Mouse (Mus musculus) cortical plate, adult 2 months (tissue): ENCODE results near the gene Cadm1. TPM values are rescaled to one million over a fixed set of nuclear protein-coding genes. Genes with fewer than 3 reads are reported as not detected.

Source experiments
- H3K27ac ChIP-seq: fragments of 200-500 bp; 2 replicates; pipeline ENCODE4 v1.5.1; 2012; ENCODE audit warnings: low read length, control low read depth, inconsistent platforms; ENCODE audit not compliant: insufficient read depth
- H3K4me1 ChIP-seq: fragments of 200-500 bp; 2 replicates; pipeline ENCODE4 v1.6.1; 2011; ENCODE audit warnings: low read length; ENCODE audit not compliant: control insufficient read depth, insufficient read depth
- H3K4me3 ChIP-seq: fragments of 200-500 bp; 2 replicates; pipeline ENCODE4 v1.5.1; 2011; ENCODE audit warnings: mild to moderate bottlenecking, low read length, control low read depth; ENCODE audit not compliant: insufficient read depth
- CTCF ChIP-seq: fragments of 200-500 bp; IDR thresholded peaks from 2 replicates; pipeline ENCODE4 v1.5.1; 2011; ENCODE audit warnings: mild to moderate bottlenecking, control low read depth, low read length; ENCODE audit not compliant: insufficient read depth; ENCODE audit errors: extremely low read depth
- POLR2A ChIP-seq: fragments of 200-500 bp; IDR thresholded peaks from 2 replicates; pipeline ENCODE4 v1.6.1; 2011; ENCODE audit warnings: mild to moderate bottlenecking, low read length, control low read depth; ENCODE audit not compliant: insufficient read depth; ENCODE audit errors: extremely low read depth
- polyA plus RNA-seq: library from polyadenylated mRNA; depleted of rRNA; stranded (reverse); fragments of >200 nt; gene quantifications from 2 replicates; pipeline ENCODE4 v1.2.3, GENCODE M21; 2012

Cadm1 gene
- polyA plus RNA-seq, 1 experiment: 104 TPM

- H3K4me1 ChIP-seq: peaks cover 11% of the 10 kb centered on the region
- H3K27ac ChIP-seq: no peak overlapping the region
- no peak for TF ChIP-seq CTCF
- H3K4me3 ChIP-seq: no peak overlapping the region
Measured at GRCm38 (mm10) chr9:47548402-47548801, 18.4 kb downstream of the Cadm1 start.

- H3K4me1 ChIP-seq: peaks cover 11% of the 10 kb centered on the region
- TF ChIP-seq CTCF (no peak), POLR2A (no peak)
- H3K4me3 ChIP-seq: no peak overlapping the region
- no peak overlapping the region for H3K27ac ChIP-seq
Measured at GRCm38 (mm10) chr9:47548916-47549315, 18.9 kb downstream of the Cadm1 start.

- no peak overlapping the region for H3K4me3 ChIP-seq
- H3K27ac ChIP-seq: no peak overlapping the region
- TF ChIP-seq POLR2A (no peak), CTCF (no peak)
- H3K4me1 ChIP-seq: peaks cover 6% of the 10 kb centered on the region
Measured at GRCm38 (mm10) chr9:47552960-47553575, 23.1 kb downstream of the Cadm1 start.

- H3K4me3 ChIP-seq: no peak overlapping the region
- peaks cover 9% of the 10 kb centered on the region for H3K4me1 ChIP-seq
- H3K27ac ChIP-seq: no peak overlapping the region
- no peak for TF ChIP-seq POLR2A
- TF ChIP-seq CTCF: no peak
Measured at GRCm38 (mm10) chr9:47560726-47561125, 30.8 kb downstream of the Cadm1 start.

- H3K27ac ChIP-seq: no peak overlapping the region
- peaks cover 9% of the 10 kb centered on the region for H3K4me1 ChIP-seq
- no peak for TF ChIP-seq CTCF
- TF ChIP-seq POLR2A: no peak
- no peak overlapping the region for H3K4me3 ChIP-seq
Measured at GRCm38 (mm10) chr9:47561596-47561995, 31.6 kb downstream of the Cadm1 start.

GRCm38 (mm10) chr9:47565088-47565487 is 35.1 kb downstream of the Cadm1 start:
- no peak overlapping the region for H3K27ac ChIP-seq
- no peak overlapping the region for H3K4me3 ChIP-seq
- TF ChIP-seq POLR2A (no peak), CTCF (no peak)
- H3K4me1 ChIP-seq: peaks cover 6% of the 10 kb centered on the region; the same call in 1 of the 2 replicates

- Histone ChIP-seq H3K4me1 (peaks cover 5% of the 10 kb centered on the region; the same call in 1 of the 2 replicates), H3K4me3 (no peak overlapping the region), H3K27ac (no peak overlapping the region)
- TF ChIP-seq POLR2A: no peak
- no peak for TF ChIP-seq CTCF
Measured at GRCm38 (mm10) chr9:47567873-47568272, 37.9 kb downstream of the Cadm1 start.

- Histone ChIP-seq H3K4me3 (no peak overlapping the region), H3K27ac (no peak overlapping the region), H3K4me1 (peaks cover 4% of the 10 kb centered on the region; the same call in 1 of the 2 replicates)
- TF ChIP-seq POLR2A (no peak), CTCF (no peak)
Measured at GRCm38 (mm10) chr9:47570184-47570583, 40.2 kb downstream of the Cadm1 start.

GRCm38 (mm10) chr9:47571461-47571860 is 41.5 kb downstream of the Cadm1 start:
- H3K27ac ChIP-seq: no peak overlapping the region
- no peak for TF ChIP-seq POLR2A
- TF ChIP-seq CTCF: no peak
- no peak overlapping the region for H3K4me3 ChIP-seq
- peaks cover 4% of the 10 kb centered on the region; the same call in 1 of the 2 replicates for H3K4me1 ChIP-seq

GRCm38 (mm10) chr9:47572132-47572531 is 42.2 kb downstream of the Cadm1 start:
- TF ChIP-seq POLR2A (no peak), CTCF (no peak)
- Histone ChIP-seq H3K4me3 (no peak overlapping the region), H3K27ac (no peak overlapping the region), H3K4me1 (peaks cover 2% of the 10 kb centered on the region; the same call in 1 of the 2 replicates)
